Mouse (Mus musculus): Measurements from ENCODE around the gene Aloxe3. TPM values are rescaled to one million over a fixed set of nuclear protein-coding genes. Genes with fewer than 3 reads are reported as not detected.

Gene Aloxe3
- total and polyA plus RNA-seq, 2 experiments: 0.09 TPM; not detected in 1

GRCm38 (mm10) chr11:69099915-69100345 lies 25.8 kb upstream of the Aloxe3 start:
- TF ChIP-seq CTCF (IDR thresholded peaks at IDR 0.05; ENCODE audit: low read depth, low read length): peak; percentile 25; the same call in 1 of the 2 replicates
- no peak for TF ChIP-seq POLR2A (IDR thresholded peaks at IDR 0.05; ENCODE audit: extremely low read depth, insufficient read depth, low read length)
- peak overlapping the region; percentile 90 for H3K27ac ChIP-seq (replicated peaks; ENCODE audit: insufficient read depth, low read depth, low read length)
- peak overlapping the region; percentile 62 for H3K4me3 ChIP-seq (ENCODE audit: insufficient read depth, low read depth, low read length)
- peak overlapping the region; percentile 72 for H3K9ac ChIP-seq (ENCODE audit: low read depth, low read length)
- 7% methylated on average over 23 of the region's 23 CpGs for WGBS
- H3K27me3 ChIP-seq (ENCODE audit: control insufficient read depth, insufficient read depth, low read length): no peaks in the 10 kb centered on the region
- H3K36me3 ChIP-seq (ENCODE audit: control insufficient read depth, insufficient read depth, low read length): peaks cover 44% of the 10 kb centered on the region
- H3K4me1 ChIP-seq (ENCODE audit: control insufficient read depth, insufficient read depth, low read length): peaks cover 12% of the 10 kb centered on the region
- peaks cover 13% of the 10 kb centered on the region; the same call in 1 of the 2 replicates for H3K79me2 ChIP-seq (ENCODE audit: control insufficient read depth, insufficient read depth, low read length)
- DNase-seq (ENCODE audit: extremely low read depth, low read depth, low spot score): peak; percentile 55

- Histone ChIP-seq H3K79me2 (ENCODE audit: control insufficient read depth, insufficient read depth, low read length) (peaks cover 13% of the 10 kb centered on the region; the same call in 1 of the 2 replicates), H3K4me3 (ENCODE audit: insufficient read depth, low read depth, low read length) (no peak overlapping the region), H3K4me1 (ENCODE audit: control insufficient read depth, insufficient read depth, low read length) (peaks cover 12% of the 10 kb centered on the region), H3K27me3 (ENCODE audit: control insufficient read depth, insufficient read depth, low read length) (no peaks in the 10 kb centered on the region), H3K36me3 (ENCODE audit: control insufficient read depth, insufficient read depth, low read length) (peaks cover 50% of the 10 kb centered on the region), H3K27ac (replicated peaks; ENCODE audit: insufficient read depth, low read depth, low read length) (no peak overlapping the region), H3K9ac (ENCODE audit: low read depth, low read length) (no peak overlapping the region)
- DNase-seq (ENCODE audit: extremely low read depth, low read depth, low spot score): no peak
- WGBS: 87% methylated on average over 20 of the region's 20 CpGs
- no peak for TF ChIP-seq CTCF (IDR thresholded peaks at IDR 0.05; ENCODE audit: low read depth, low read length)
- no peak for TF ChIP-seq POLR2A (IDR thresholded peaks at IDR 0.05; ENCODE audit: extremely low read depth, insufficient read depth, low read length)
Observed at GRCm38 (mm10) chr11:69100639-69101360, 24.9 kb upstream of the Aloxe3 start.

- no peak for TF ChIP-seq POLR2A (IDR thresholded peaks at IDR 0.05; ENCODE audit: extremely low read depth, insufficient read depth, low read length)
- TF ChIP-seq CTCF (IDR thresholded peaks at IDR 0.05; ENCODE audit: low read depth, low read length): no peak
- Histone ChIP-seq H3K4me3 (ENCODE audit: insufficient read depth, low read depth, low read length) (no peak overlapping the region), H3K27me3 (ENCODE audit: control insufficient read depth, insufficient read depth, low read length) (no peaks in the 10 kb centered on the region), H3K9ac (ENCODE audit: low read depth, low read length) (no peak overlapping the region), H3K79me2 (ENCODE audit: control insufficient read depth, insufficient read depth, low read length) (peaks cover 13% of the 10 kb centered on the region; the same call in 1 of the 2 replicates), H3K36me3 (ENCODE audit: control insufficient read depth, insufficient read depth, low read length) (peaks cover 55% of the 10 kb centered on the region), H3K4me1 (ENCODE audit: control insufficient read depth, insufficient read depth, low read length) (peaks cover 12% of the 10 kb centered on the region), H3K27ac (replicated peaks; ENCODE audit: insufficient read depth, low read depth, low read length) (no peak overlapping the region)
- no peak for DNase-seq (ENCODE audit: extremely low read depth, low read depth, low spot score)
- 95% methylated on average over 21 of the region's 21 CpGs for WGBS
Observed at GRCm38 (mm10) chr11:69101604-69102402, 23.9 kb upstream of the Aloxe3 start.

GRCm38 (mm10) chr11:69102403-69102725 lies 23.3 kb upstream of the Aloxe3 start:
- Histone ChIP-seq H3K4me1 (ENCODE audit: control insufficient read depth, insufficient read depth, low read length) (peaks cover 12% of the 10 kb centered on the region), H3K27me3 (ENCODE audit: control insufficient read depth, insufficient read depth, low read length) (no peaks in the 10 kb centered on the region), H3K79me2 (ENCODE audit: control insufficient read depth, insufficient read depth, low read length) (peaks cover 13% of the 10 kb centered on the region; the same call in 1 of the 2 replicates), H3K36me3 (ENCODE audit: control insufficient read depth, insufficient read depth, low read length) (peaks cover 60% of the 10 kb centered on the region), H3K27ac (replicated peaks; ENCODE audit: insufficient read depth, low read depth, low read length) (no peak overlapping the region), H3K9ac (ENCODE audit: low read depth, low read length) (no peak overlapping the region), H3K4me3 (ENCODE audit: insufficient read depth, low read depth, low read length) (no peak overlapping the region)
- WGBS: 94% methylated on average over 7 of the region's 7 CpGs
- DNase-seq (ENCODE audit: extremely low read depth, low read depth, low spot score): no peak
- no peak for TF ChIP-seq POLR2A (IDR thresholded peaks at IDR 0.05; ENCODE audit: extremely low read depth, insufficient read depth, low read length)
- no peak for TF ChIP-seq CTCF (IDR thresholded peaks at IDR 0.05; ENCODE audit: low read depth, low read length)

GRCm38 (mm10) chr11:69103121-69103520 lies 22.6 kb upstream of the Aloxe3 start:
- Histone ChIP-seq H3K4me1 (ENCODE audit: control insufficient read depth, insufficient read depth, low read length) (peaks cover 9% of the 10 kb centered on the region), H3K36me3 (ENCODE audit: control insufficient read depth, insufficient read depth, low read length) (peaks cover 65% of the 10 kb centered on the region), H3K4me3 (ENCODE audit: insufficient read depth, low read depth, low read length) (no peak overlapping the region), H3K27ac (replicated peaks; ENCODE audit: insufficient read depth, low read depth, low read length) (no peak overlapping the region), H3K27me3 (ENCODE audit: control insufficient read depth, insufficient read depth, low read length) (no peaks in the 10 kb centered on the region), H3K79me2 (ENCODE audit: control insufficient read depth, insufficient read depth, low read length) (peaks cover 13% of the 10 kb centered on the region; the same call in 1 of the 2 replicates), H3K9ac (ENCODE audit: low read depth, low read length) (no peak overlapping the region)
- WGBS: 98% methylated on average over 14 of the region's 14 CpGs
- TF ChIP-seq POLR2A (IDR thresholded peaks at IDR 0.05; ENCODE audit: extremely low read depth, insufficient read depth, low read length) (no peak), CTCF (IDR thresholded peaks at IDR 0.05; ENCODE audit: low read depth, low read length) (no peak)
- DNase-seq (ENCODE audit: extremely low read depth, low read depth, low spot score): no peak

Data from liver, adult 2 months (tissue).